Mouse (Mus musculus) cerebellum, adult 2 months (tissue): ENCODE data around the gene Mif.

Experiments
- CTCF ChIP-seq: fragments of 200-500 bp; IDR thresholded peaks from 2 replicates; pipeline ENCODE4 v1.5.1; 2011; ENCODE audit warnings: low read depth, mild to moderate bottlenecking, control low read depth, low read length, moderate library complexity, borderline replicate concordance; ENCODE audit not compliant: insufficient read depth
- POLR2A ChIP-seq: fragments of 200-500 bp; IDR thresholded peaks from 2 replicates; pipeline ENCODE4 v1.6.1; 2011; ENCODE audit warnings: low read length, control low read depth, borderline replicate concordance; ENCODE audit not compliant: insufficient read depth

DNA sequence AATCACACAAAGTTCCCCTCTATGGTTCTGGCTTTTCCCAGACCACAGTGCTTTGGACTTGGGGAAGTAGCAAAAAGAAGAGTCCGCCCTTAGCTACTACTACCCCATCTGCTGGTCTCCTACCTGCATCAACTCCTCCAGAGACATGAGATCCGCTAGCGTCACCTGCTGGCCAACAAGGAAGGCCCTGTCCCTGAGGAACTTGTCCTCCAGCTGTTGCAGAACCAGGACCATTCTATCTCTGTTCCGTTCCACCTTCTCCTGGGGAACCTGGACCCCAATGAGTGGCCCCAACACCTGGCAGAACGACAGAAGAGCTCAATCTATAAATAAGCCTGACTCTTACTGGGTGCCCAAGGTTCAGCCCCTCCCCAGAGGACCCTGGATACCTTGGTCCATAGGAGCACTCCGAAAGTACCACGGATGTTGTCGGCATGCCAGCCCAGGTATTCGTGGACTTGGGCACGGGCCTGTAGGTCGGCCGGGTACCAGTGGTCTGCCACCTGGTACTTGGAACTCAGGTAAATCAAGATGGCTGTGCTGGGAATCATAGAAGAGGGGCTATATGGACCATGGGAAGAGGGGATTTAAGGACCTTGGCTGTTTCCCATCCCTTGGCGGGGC lies 27.7 kb downstream of the Mif start:
- TF ChIP-seq POLR2A (no peak), CTCF (peak; percentile 82)
